Mouse (Mus musculus): ENCODE data around the gene Crybg1.

DNA sequence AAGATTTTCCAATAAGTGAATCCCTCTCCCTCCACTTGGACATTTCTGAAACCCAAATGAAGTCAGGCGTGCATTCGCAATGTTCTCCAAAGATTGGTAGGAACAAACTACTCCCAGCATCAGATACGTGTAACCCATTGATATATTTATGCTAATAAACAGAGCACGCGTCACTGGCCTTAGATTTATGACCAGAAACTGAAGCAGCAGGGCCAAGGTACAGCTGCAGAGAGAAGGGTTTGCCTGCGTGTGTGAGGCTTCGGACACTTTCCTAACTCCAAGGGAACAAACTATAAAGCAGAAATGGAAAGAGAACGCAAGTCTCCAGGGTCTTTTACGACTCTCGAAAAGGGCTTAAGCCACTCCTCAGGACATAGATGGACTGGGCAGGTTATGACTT, 5.3 kb downstream of the Crybg1 start:
- TF ChIP-seq CTCF (IDR thresholded peaks at IDR 0.05; ENCODE audit: low read depth) (no peak), EP300 (IDR thresholded peaks at IDR 0.05; ENCODE audit: low read depth) (no peak)
